Mouse (Mus musculus): ENCODE measurements around the gene Cdk14.

The Cdk14 gene

DNA sequence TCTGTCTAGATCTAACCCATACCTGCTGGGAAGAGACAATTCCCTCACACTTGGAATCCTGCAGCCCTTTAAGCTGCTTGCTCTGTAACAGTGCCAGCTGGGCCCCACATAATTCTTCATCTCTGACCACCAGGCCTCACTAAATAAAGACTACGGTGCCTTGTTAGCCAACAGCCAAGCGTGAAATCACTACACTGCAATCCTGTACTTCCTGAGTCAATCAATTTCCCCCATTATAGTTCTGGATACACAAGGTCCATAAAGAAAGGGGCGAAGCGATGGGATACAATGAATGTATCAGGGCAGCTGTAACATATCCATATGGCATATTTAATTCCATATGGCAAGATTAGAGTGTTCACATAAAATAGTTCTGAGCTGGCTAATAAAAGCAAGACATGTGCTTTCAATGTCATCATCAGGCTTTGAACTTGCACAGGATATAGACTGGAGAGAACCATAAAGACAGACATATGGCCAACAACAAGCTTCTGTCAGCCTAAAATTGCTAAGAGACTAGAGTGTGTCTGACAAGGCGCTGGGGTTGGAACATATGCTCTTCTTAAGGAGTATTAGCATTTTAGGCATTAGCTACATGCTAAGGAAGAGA, 562.0 kb downstream of the Cdk14 start:
- DNase-seq (ENCODE audit: low read depth, low spot score), result no peak

GRCm38 (mm10) chr5:4853503-4853902, 566.6 kb downstream of the Cdk14 start:
- no peak for DNase-seq (ENCODE audit: low read depth, low spot score)

DNA sequence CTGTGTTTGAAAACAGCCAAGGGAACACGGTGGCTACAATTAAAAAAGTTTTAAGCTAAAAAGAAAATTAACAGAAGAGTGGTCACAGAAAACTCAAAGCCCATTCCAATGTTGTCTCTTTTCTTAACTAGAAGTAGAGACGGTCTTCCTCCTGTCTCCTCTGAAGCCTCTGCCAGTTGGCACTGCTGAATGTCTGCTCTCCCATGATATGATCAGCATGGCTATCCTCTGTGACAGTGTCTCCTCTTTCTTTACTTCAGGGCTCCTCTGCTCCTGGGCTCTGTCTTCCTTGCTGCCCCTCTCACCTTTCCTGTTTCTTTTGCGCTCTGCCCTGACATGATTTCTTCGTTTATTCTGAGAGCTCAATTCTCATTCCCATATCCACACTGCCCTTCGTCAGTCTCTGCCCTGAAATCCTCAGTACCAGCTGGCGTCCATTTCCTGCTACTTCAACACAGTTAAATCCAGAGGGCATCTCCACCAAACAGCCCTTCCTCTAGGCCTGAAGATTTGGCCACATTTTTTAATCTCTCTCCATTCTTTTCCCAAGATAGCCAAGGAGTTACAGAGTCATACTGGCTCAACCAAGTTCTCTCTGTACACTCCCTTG, 567.3 kb downstream of the Cdk14 start:
- no peak for DNase-seq (ENCODE audit: low read depth, low spot score)

GRCm38 (mm10) chr5:4851934-4852710, 568.0 kb downstream of the Cdk14 start:
- DNase-seq (ENCODE audit: low read depth, low spot score), result no peak

GRCm38 (mm10) chr5:4851245-4851933, 568.7 kb downstream of the Cdk14 start:
- DNase-seq (ENCODE audit: low read depth, low spot score), result no peak

- DNase-seq (ENCODE audit: low read depth, low spot score), result no peak
Measured at GRCm38 (mm10) chr5:4834819-4835480, 585.2 kb downstream of the Cdk14 start.

GRCm38 (mm10) chr5:4833940-4834339, 586.2 kb downstream of the Cdk14 start:
- DNase-seq (ENCODE audit: low read depth, low spot score), result no peak

DNA sequence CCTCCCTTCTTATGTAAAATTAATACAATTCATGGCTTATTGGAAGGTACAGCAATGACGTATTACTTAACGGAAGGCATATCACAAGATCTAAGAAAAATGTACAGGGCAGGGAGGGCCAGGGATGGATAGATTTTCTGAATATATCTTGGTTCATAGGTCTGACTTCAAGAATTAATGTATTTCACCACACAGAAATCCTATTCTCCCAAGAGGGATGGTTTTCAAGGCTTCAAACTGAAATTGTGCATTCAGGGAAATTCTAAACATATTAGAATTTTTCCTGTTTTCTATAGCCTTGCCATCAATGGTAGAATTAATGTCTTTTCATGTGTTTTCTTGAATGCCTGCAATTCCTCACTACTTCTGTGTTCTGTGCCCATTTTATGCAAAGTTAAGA, 593.2 kb downstream of the Cdk14 start:
- no peak for DNase-seq (ENCODE audit: low read depth, low spot score)

- DNase-seq (ENCODE audit: low read depth, low spot score), result no peak
Measured at GRCm38 (mm10) chr5:4825951-4826350, 594.2 kb downstream of the Cdk14 start.

GRCm38 (mm10) chr5:4825076-4825475, 595.0 kb downstream of the Cdk14 start:
- no peak for DNase-seq (ENCODE audit: low read depth, low spot score)

DNA sequence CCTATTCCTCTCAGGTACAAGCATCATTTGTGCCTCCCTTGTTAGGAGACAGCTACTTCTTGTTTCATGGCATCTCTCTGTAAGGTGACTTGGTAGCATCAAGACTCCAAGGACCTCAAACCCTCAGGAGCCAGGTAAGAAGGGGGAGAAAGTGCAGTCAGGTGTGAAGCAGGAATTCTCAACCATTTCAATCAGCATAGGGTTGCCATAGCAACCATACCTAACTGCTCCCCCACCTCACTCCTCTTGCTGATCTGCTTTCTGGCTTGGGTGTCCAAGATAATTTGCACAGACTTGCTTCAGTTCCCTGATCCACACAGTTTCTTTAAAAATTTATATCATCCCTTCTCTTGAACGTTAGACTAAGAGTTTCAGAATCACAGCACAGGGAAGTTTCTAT, 595.9 kb downstream of the Cdk14 start:
- DNase-seq (ENCODE audit: low read depth, low spot score), result no peak

- no peak for DNase-seq (ENCODE audit: low read depth, low spot score)
Measured at GRCm38 (mm10) chr5:4822041-4822440, 598.1 kb downstream of the Cdk14 start.

DNA sequence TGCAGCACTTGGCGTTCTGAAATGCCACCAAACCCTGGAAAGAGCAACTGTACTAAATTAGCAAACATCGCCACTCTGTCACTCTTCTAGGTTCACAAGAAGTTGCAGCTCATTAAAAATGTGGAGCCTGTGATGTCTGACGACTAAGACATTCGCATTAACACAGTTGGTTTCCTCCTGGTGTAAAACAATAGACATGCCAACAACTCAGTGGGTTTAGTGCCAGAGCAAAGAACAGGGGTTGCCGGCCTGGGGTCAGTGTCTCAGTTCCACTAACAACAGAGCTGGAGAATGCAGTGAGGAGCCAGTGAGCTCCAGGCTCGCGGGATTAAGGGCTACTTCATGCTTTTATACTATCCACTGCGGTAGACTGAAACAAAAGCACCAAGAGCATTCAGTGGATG, 598.7 kb downstream of the Cdk14 start:
- DNase-seq (ENCODE audit: low read depth, low spot score), result no peak

GRCm38 (mm10) chr5:4816981-4817380, 603.1 kb downstream of the Cdk14 start:
- no peak for DNase-seq (ENCODE audit: low read depth, low spot score)

- DNase-seq (ENCODE audit: low read depth, low spot score), result no peak
Measured at GRCm38 (mm10) chr5:4814465-4815204, 605.5 kb downstream of the Cdk14 start.

DNA sequence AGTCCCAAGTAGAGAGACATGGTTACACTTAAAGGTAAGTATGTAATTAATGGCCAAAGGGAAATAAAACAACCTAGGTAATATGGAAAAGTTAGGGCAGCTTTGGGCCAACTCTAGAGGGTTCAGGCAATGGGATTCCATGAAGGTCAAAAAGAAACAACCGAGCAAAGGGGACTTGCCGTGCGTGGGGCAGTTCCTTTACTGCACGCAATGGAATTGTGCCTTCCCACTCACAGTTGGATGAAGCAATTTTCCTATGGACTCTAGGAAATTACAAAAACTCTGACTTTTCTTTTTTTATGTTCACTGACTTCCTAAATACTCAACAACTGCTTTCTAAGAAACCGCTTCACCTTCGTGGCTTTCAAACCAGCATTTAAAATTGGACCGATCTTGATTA, 606.8 kb downstream of the Cdk14 start:
- DNase-seq (ENCODE audit: low read depth, low spot score), result no peak

GRCm38 (mm10) chr5:4812036-4812729, 607.9 kb downstream of the Cdk14 start:
- no peak for DNase-seq (ENCODE audit: low read depth, low spot score)

DNA sequence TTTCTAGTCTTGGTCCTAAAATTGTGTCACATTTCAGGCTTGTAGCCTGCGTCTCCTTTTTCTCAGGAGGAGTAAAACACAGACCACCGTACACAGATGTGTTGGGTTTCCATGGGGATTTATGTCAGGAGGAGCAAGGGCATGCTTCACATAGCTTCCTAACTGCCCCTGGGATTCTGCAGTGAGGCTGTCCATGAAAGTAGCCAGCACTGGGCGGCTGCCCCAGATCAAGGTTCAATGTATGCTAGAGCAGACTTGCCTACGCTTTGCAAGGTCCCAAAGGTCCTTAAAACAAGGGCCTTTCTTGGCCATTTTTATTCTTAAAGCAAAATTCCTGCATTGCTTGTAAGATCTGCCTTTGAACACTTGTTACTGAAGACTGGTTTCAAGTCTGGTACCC, 614.9 kb downstream of the Cdk14 start:
- no peak for DNase-seq (ENCODE audit: low read depth, low spot score)

GRCm38 (mm10) chr5:4803708-4804107, 616.4 kb downstream of the Cdk14 start:
- DNase-seq (ENCODE audit: low read depth, low spot score), result no peak

DNA sequence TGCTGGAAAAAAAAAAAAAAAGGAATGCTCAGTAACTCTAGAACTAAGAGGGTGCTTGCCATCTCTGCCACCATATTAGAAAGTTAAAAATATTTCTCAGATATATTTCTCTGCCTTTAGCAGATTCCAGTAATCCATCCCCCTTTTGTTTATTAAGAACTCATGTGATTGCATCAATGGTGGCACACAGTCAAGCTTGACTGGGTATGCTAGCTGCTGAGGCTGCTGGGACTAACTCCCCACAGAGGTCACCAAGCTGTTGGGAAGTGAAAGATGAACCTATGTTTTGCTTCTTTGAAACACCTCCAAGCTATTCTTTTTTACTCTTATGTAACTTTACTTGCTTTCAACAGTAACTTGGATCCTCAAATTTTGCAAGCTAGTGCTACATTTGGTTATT, 618.1 kb downstream of the Cdk14 start:
- no peak for DNase-seq (ENCODE audit: low read depth, low spot score)
